Mouse (Mus musculus) urinary bladder, adult 18-20 months (tissue): ENCODE data around the gene Plcl2.
"Not testable (repeated sequence)": the region's sequence is repeated elsewhere in the genome, so short reads cannot be mapped to it uniquely, and the experiment has no call there.

ENCODE experiments used
- DNase-seq, 2 experiments: peaks; one replicate each; pipeline ENCODE4 v3.0.0; 2022; ENCODE audit warnings: low spot score in 2 of 2, mixed read lengths in 2 of 2

Plcl2 gene

GRCm38 (mm10) chr17:50621996-50622395 is 112.8 kb downstream of the Plcl2 start:
- DNase-seq, result no peak

GRCm38 (mm10) chr17:50625584-50625983 is 116.4 kb downstream of the Plcl2 start:
- DNase-seq, result no peak

GRCm38 (mm10) chr17:50627658-50628057 is 118.5 kb downstream of the Plcl2 start:
- DNase-seq, result no peak

GRCm38 (mm10) chr17:50628716-50629115 is 119.5 kb downstream of the Plcl2 start:
- no peak for DNase-seq

GRCm38 (mm10) chr17:50630992-50631391 is 121.8 kb downstream of the Plcl2 start:
- not testable (repeated sequence) for DNase-seq

- no peak for DNase-seq
These were observed 125.0 kb downstream of the Plcl2 start for GRCm38 (mm10) chr17:50634008-50634871.

- DNase-seq, result no peak
These were observed 126.9 kb downstream of the Plcl2 start for GRCm38 (mm10) chr17:50635961-50636585.

GRCm38 (mm10) chr17:50638791-50639190 is 129.6 kb downstream of the Plcl2 start:
- no peak for DNase-seq

GRCm38 (mm10) chr17:50641076-50641610 is 131.9 kb downstream of the Plcl2 start:
- DNase-seq, result no peak

GRCm38 (mm10) chr17:50641879-50642278 is 132.7 kb downstream of the Plcl2 start:
- DNase-seq, result no peak

GRCm38 (mm10) chr17:50643356-50643755 is 134.2 kb downstream of the Plcl2 start:
- DNase-seq, result no peak

- DNase-seq, result no peak
These were observed 134.8 kb downstream of the Plcl2 start for GRCm38 (mm10) chr17:50643989-50644388.

- not testable (repeated sequence) for DNase-seq
These were observed 138.9 kb downstream of the Plcl2 start for GRCm38 (mm10) chr17:50648141-50648540.

- DNase-seq, result no peak
These were observed 139.7 kb downstream of the Plcl2 start for GRCm38 (mm10) chr17:50648757-50649419.

- DNase-seq, result no peak
These were observed 141.5 kb downstream of the Plcl2 start for GRCm38 (mm10) chr17:50650535-50651223.

- no peak for DNase-seq
These were observed 145.7 kb downstream of the Plcl2 start for GRCm38 (mm10) chr17:50654741-50655415.

- DNase-seq, result no peak
These were observed 146.2 kb downstream of the Plcl2 start for GRCm38 (mm10) chr17:50655416-50655776.

- no peak for DNase-seq
These were observed 148.1 kb downstream of the Plcl2 start for GRCm38 (mm10) chr17:50657321-50657720.

- no peak for DNase-seq
These were observed 149.7 kb downstream of the Plcl2 start for GRCm38 (mm10) chr17:50658901-50659300.

GRCm38 (mm10) chr17:50667596-50667995 is 158.4 kb downstream of the Plcl2 start:
- DNase-seq, result no peak

- DNase-seq, result no peak
These were observed 159.5 kb downstream of the Plcl2 start for GRCm38 (mm10) chr17:50668681-50669208.
